Mouse (Mus musculus): Measurements from ENCODE around the gene Iffo2. TPM values are rescaled to one million over a fixed set of nuclear protein-coding genes. Genes with fewer than 3 reads are reported as not detected.

The Iffo2 gene
- polyA plus RNA-seq, 1 experiment from 2014 or later = 2.0 TPM

DNA sequence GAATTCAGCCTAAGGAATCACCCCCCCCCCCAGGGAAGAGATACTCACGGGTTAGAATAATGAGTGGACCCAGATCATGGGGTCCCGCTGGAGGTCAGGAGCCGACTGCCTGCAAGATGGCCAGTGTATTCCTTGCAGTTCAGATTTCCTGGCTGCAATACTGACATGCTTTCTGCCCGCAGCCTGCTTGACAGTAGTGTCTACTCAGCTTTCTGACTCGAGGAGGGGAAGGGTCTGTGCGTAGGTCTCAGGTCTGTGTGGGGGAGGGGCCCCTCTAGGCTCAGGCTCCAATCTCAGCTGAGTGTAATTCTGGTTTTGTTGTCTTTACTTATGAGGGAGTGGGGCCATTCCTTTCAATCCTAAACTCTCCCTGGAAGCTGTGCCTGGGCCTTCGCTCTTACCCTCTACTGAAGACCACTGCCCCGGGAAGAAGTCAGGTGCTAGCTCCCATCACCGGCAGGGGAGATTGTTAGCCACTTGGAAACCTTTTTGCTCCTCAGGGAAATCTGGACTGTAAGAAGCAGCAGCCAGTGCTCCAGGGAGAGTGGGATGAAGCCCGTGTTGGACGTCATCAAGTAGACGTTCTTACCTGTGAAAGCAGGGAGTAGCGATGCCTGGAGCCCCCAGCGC, 46.0 kb downstream of the Iffo2 start:
- no peak for ATAC-seq
- H3K27me3 ChIP-seq (replicated peaks; ENCODE audit: control insufficient read depth, insufficient read depth, low read length) = no peaks in the 10 kb centered on the region
- H3K4me3 ChIP-seq (ENCODE audit: low read length) = peak overlapping the region; percentile 87
- H3K36me3 ChIP-seq (ENCODE audit: control insufficient read depth, insufficient read depth, low read length) = no peaks in the 10 kb centered on the region
- H3K4me1 ChIP-seq (ENCODE audit: control insufficient read depth, insufficient read depth, low read length) = peaks cover 40% of the 10 kb centered on the region
- peak overlapping the region; percentile 88 for H3K9ac ChIP-seq (ENCODE audit: low read depth, low read length)
- peak overlapping the region; percentile 95 for H3K4me2 ChIP-seq (ENCODE audit: low read depth, low read length)
- WGBS = 47% methylated on average over 14 of the region's 14 CpGs
- no peaks in the 10 kb centered on the region for H3K9me3 ChIP-seq (ENCODE audit: control insufficient read depth, low read length)
- H3K27ac ChIP-seq (ENCODE audit: low read length) = no peak overlapping the region

DNA sequence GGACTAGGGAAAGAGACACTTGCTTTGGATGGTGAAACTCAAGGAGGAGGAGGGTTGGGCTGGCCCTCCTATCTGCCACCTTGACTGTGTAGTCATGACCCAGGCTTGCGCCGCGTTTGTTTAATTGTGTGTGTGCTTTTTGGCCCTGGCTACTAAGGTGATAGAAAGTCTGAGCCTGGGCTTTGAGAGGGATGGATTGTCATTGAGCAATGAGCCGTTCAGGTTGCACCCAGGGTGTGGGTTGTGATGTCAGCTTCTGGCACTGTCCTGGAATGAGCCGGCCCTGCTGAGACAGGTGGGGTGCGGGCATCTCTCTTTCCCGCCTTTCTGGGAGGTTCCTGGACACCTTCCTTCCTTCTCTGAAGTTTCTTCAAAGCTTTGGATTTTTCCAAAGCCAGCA, 46.7 kb downstream of the Iffo2 start:
- peak overlapping the region; percentile 88; the same call in 1 of the 2 replicates for H3K9ac ChIP-seq (ENCODE audit: low read depth, low read length)
- peaks cover 47% of the 10 kb centered on the region for H3K4me1 ChIP-seq (ENCODE audit: control insufficient read depth, insufficient read depth, low read length)
- H3K4me2 ChIP-seq (ENCODE audit: low read depth, low read length) = peak overlapping the region; percentile 95
- no peaks in the 10 kb centered on the region for H3K9me3 ChIP-seq (ENCODE audit: control insufficient read depth, low read length)
- no peak for ATAC-seq
- no peak overlapping the region for H3K27ac ChIP-seq (ENCODE audit: low read length)
- H3K4me3 ChIP-seq (ENCODE audit: low read length) = no peak overlapping the region
- H3K27me3 ChIP-seq (replicated peaks; ENCODE audit: control insufficient read depth, insufficient read depth, low read length) = no peaks in the 10 kb centered on the region
- 75% methylated on average over 7 of the region's 7 CpGs for WGBS
- no peaks in the 10 kb centered on the region for H3K36me3 ChIP-seq (ENCODE audit: control insufficient read depth, insufficient read depth, low read length)

DNA sequence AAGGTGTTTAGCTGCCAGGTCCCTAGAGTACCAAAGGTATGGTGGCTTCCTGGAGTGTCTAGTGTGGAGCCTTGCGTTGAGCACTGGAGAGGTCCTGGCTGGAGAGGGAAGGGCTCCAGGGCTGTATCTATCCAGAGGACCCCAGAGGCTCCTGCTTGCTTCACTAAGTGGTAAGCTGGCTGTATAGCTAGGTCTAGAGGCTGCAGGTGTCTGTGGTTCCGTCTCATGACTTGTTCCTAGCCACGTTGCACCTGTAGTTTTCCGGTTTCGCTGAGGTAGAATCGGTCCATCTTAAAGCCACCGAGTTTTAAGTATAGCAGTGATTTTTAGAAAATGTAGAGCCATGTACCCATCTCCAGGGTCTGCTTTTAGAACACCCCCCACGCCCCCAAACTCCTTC, 48.0 kb downstream of the Iffo2 start:
- Histone ChIP-seq H3K27me3 (replicated peaks; ENCODE audit: control insufficient read depth, insufficient read depth, low read length) (no peaks in the 10 kb centered on the region), H3K27ac (ENCODE audit: low read length) (no peak overlapping the region), H3K4me2 (ENCODE audit: low read depth, low read length) (no peak overlapping the region), H3K9me3 (ENCODE audit: control insufficient read depth, low read length) (no peaks in the 10 kb centered on the region), H3K4me1 (ENCODE audit: control insufficient read depth, insufficient read depth, low read length) (peaks cover 54% of the 10 kb centered on the region), H3K4me3 (ENCODE audit: low read length) (no peak overlapping the region), H3K36me3 (ENCODE audit: control insufficient read depth, insufficient read depth, low read length) (no peaks in the 10 kb centered on the region), H3K9ac (ENCODE audit: low read depth, low read length) (peak overlapping the region; percentile 20; the same call in 1 of the 2 replicates)
- WGBS = 85% methylated on average over 8 of the region's 8 CpGs
- no peak for ATAC-seq

DNA sequence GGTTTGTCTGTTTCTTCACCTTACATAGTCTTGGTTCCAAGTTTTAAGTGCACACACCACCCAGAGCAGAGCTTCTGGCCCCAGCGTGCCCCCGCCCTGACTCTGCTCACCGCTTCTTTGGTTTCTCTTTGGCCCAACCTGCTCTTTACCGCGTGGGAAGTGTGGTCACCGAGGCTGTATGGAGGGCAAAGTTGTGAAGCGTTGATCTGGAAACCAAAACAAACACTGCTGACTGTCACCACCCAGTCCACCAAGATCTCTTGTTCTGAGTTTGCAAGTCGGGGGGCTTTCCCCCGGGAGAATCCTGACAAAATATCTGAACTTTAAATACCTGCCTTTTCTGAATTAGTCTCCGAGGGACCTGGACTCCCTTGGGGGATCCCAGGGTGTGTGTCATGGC, 48.7 kb downstream of the Iffo2 start:
- no peaks in the 10 kb centered on the region for H3K27me3 ChIP-seq (replicated peaks; ENCODE audit: control insufficient read depth, insufficient read depth, low read length)
- H3K9ac ChIP-seq (ENCODE audit: low read depth, low read length) = peak overlapping the region; percentile 20; the same call in 1 of the 2 replicates
- no peak overlapping the region for H3K27ac ChIP-seq (ENCODE audit: low read length)
- 50% methylated on average over 10 of the region's 10 CpGs for WGBS
- H3K4me1 ChIP-seq (ENCODE audit: control insufficient read depth, insufficient read depth, low read length) = peaks cover 50% of the 10 kb centered on the region
- no peaks in the 10 kb centered on the region for H3K9me3 ChIP-seq (ENCODE audit: control insufficient read depth, low read length)
- no peaks in the 10 kb centered on the region for H3K36me3 ChIP-seq (ENCODE audit: control insufficient read depth, insufficient read depth, low read length)
- H3K4me3 ChIP-seq (ENCODE audit: low read length) = no peak overlapping the region
- H3K4me2 ChIP-seq (ENCODE audit: low read depth, low read length) = peak overlapping the region; percentile 19; the same call in 1 of the 2 replicates
- no peak for ATAC-seq

DNA sequence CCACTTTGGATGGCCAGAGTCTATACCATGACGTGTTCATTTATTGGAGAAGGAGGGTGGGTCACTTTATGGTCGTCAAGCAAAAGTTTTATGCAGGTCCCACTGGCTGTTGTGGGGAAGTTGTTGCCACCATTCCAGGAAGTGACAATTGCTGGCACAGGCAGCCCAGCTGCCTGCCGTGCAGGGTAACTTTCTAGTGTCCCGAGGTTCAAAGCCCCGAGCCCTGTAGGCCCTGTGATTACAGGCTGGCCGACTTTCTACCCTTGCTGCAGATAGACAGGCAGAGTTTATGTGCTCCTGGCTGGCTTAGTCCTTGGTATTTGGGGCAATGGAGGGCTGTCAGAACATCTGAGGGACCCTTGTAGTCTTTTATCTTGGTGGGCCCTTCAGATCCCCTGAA, 49.1 kb downstream of the Iffo2 start:
- no peaks in the 10 kb centered on the region for H3K9me3 ChIP-seq (ENCODE audit: control insufficient read depth, low read length)
- H3K27me3 ChIP-seq (replicated peaks; ENCODE audit: control insufficient read depth, insufficient read depth, low read length) = no peaks in the 10 kb centered on the region
- ATAC-seq = no peak
- peaks cover 53% of the 10 kb centered on the region for H3K4me1 ChIP-seq (ENCODE audit: control insufficient read depth, insufficient read depth, low read length)
- H3K36me3 ChIP-seq (ENCODE audit: control insufficient read depth, insufficient read depth, low read length) = no peaks in the 10 kb centered on the region
- H3K27ac ChIP-seq (ENCODE audit: low read length) = peak overlapping the region; percentile 93
- H3K4me3 ChIP-seq (ENCODE audit: low read length) = no peak overlapping the region
- H3K9ac ChIP-seq (ENCODE audit: low read depth, low read length) = peak overlapping the region; percentile 20; the same call in 1 of the 2 replicates
- 53% methylated on average over 6 of the region's 6 CpGs for WGBS
- H3K4me2 ChIP-seq (ENCODE audit: low read depth, low read length) = 0 out of 2 replicates have a peak overlapping the region, but pooled peaks have one; percentile 7

DNA sequence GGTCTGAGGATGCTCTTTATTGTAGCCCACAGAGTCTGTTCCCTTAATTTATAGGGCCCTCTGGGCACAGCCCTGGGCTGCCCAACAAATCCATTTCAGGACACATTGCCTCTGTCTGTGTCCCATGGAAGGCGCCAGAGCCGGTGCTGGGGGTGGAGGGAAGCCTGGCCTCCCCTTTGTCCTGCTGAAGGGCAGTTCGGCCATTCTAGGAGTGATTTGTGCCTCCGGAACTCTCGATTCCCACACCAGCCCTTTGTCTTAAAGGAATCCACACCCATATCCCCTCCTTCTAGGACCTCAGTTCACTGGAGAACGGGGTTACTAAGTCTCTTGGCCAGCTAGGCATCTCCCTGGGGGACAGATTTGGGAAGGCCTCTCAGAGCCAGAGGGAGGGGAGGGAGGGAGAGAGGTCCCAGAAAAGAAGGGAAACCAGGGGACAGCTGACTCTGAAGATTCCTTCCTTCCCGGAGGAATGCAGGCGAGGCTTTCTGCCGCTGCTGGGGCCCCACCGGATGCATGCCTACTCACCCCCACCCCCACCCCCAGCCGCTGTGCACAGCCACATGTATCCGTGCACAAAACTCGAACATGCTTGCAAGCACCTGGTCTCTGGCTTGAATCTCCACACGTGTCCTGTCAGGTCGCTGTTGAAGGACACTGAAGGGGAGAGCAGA, 50.5 kb downstream of the Iffo2 start:
- H3K27me3 ChIP-seq (replicated peaks; ENCODE audit: control insufficient read depth, insufficient read depth, low read length) = no peaks in the 10 kb centered on the region
- no peaks in the 10 kb centered on the region for H3K9me3 ChIP-seq (ENCODE audit: control insufficient read depth, low read length)
- H3K4me1 ChIP-seq (ENCODE audit: control insufficient read depth, insufficient read depth, low read length) = peaks cover 64% of the 10 kb centered on the region
- H3K27ac ChIP-seq (ENCODE audit: low read length) = peak overlapping the region; percentile 93
- ATAC-seq = peak; percentile 67
- 9% methylated on average over 15 of the region's 15 CpGs for WGBS
- peak overlapping the region; percentile 28 for H3K4me3 ChIP-seq (ENCODE audit: low read length)
- no peaks in the 10 kb centered on the region for H3K36me3 ChIP-seq (ENCODE audit: control insufficient read depth, insufficient read depth, low read length)
- peak overlapping the region; percentile 55 for H3K4me2 ChIP-seq (ENCODE audit: low read depth, low read length)
- H3K9ac ChIP-seq (ENCODE audit: low read depth, low read length) = peak overlapping the region; percentile 59

DNA sequence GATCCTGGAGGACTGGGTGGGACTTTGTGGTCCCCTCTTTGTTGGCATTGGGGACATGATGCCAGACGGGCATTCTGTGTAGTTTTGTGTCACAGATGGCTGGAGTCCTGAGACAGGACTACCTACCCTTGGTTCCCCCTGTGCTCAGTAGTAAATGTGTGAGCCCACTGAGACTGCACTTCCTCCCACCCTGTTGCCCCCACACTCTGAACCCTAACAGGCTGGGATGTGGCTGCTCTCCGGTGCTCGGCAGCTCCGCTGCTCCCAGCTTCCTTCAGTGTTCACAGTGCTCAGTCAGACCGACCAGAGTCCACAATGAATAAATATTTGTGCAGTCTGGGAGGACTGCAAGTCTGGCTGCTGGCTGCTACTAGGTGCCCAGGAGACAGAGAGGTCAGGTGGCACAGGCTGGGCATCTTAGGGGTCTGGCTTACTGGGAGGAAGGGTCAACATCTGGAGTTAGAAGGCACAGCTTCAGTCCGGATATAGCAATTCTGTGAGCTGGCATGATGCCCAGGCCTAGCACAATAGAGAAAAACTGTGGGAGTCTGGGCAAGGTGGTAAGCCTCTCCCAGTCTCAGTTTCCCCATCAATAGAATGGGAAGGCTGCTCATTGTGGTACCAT, 51.2 kb downstream of the Iffo2 start:
- Histone ChIP-seq H3K27ac (ENCODE audit: low read length) (peak overlapping the region; percentile 93), H3K27me3 (replicated peaks; ENCODE audit: control insufficient read depth, insufficient read depth, low read length) (no peaks in the 10 kb centered on the region), H3K9me3 (ENCODE audit: control insufficient read depth, low read length) (no peaks in the 10 kb centered on the region), H3K9ac (ENCODE audit: low read depth, low read length) (peak overlapping the region; percentile 59), H3K4me2 (ENCODE audit: low read depth, low read length) (peak overlapping the region; percentile 55), H3K4me3 (ENCODE audit: low read length) (peak overlapping the region; percentile 28), H3K36me3 (ENCODE audit: control insufficient read depth, insufficient read depth, low read length) (no peaks in the 10 kb centered on the region), H3K4me1 (ENCODE audit: control insufficient read depth, insufficient read depth, low read length) (peaks cover 69% of the 10 kb centered on the region)
- ATAC-seq = peak; percentile 61
- WGBS = 6% methylated on average over 6 of the region's 6 CpGs

DNA sequence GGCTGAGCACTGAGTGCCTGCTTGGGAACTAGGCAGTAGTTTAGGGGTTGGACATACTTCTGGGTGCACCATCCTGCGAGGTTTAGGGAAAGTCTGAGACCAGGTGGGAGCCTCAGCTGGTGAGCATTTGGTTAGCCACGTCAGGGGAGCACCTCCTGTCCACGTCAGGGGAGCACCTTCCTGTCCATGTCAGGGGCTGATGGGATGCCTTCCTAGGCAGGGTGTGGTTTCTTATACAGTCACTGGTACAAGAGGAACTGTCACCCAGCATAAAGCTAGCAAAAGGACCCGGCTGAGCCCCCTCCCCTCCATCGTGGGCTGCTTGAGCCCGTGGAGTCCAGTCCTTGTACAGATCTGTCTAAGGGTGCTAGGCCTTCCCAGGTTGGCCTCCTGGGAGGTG, 52.0 kb downstream of the Iffo2 start:
- H3K4me1 ChIP-seq (ENCODE audit: control insufficient read depth, insufficient read depth, low read length) = peaks cover 67% of the 10 kb centered on the region
- peak overlapping the region; percentile 93 for H3K27ac ChIP-seq (ENCODE audit: low read length)
- peak overlapping the region; percentile 38; the same call in 1 of the 2 replicates for H3K9ac ChIP-seq (ENCODE audit: low read depth, low read length)
- H3K4me2 ChIP-seq (ENCODE audit: low read depth, low read length) = no peak overlapping the region
- no peaks in the 10 kb centered on the region for H3K36me3 ChIP-seq (ENCODE audit: control insufficient read depth, insufficient read depth, low read length)
- WGBS = 82% methylated on average over 6 of the region's 6 CpGs
- H3K27me3 ChIP-seq (replicated peaks; ENCODE audit: control insufficient read depth, insufficient read depth, low read length) = no peaks in the 10 kb centered on the region
- no peak overlapping the region for H3K4me3 ChIP-seq (ENCODE audit: low read length)
- no peaks in the 10 kb centered on the region for H3K9me3 ChIP-seq (ENCODE audit: control insufficient read depth, low read length)
- ATAC-seq = no peak

DNA sequence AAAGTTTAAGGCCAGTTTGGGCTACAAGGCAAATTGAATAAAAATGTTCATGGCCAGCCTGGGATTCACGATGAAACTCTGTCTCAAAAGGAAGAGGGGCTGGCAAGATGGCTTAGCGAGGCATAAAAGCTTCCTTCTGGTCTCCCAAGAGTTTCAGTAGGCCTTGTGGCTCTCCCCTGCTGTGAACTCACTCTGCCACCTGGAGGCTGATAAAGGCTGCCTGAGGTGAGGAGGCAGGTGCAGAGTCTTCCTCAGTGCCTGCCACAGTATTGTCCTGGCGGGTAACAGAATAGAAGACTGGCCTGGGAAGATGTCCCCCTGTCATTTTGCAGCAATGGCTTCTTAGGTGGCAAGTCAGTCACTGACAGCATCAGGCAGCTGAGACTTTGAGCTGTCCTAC, 52.6 kb downstream of the Iffo2 start:
- 63% methylated on average over 3 of the region's 3 CpGs for WGBS
- no peak overlapping the region for H3K27ac ChIP-seq (ENCODE audit: low read length)
- H3K4me2 ChIP-seq (ENCODE audit: low read depth, low read length) = no peak overlapping the region
- ATAC-seq = no peak
- peaks cover 71% of the 10 kb centered on the region for H3K4me1 ChIP-seq (ENCODE audit: control insufficient read depth, insufficient read depth, low read length)
- H3K9ac ChIP-seq (ENCODE audit: low read depth, low read length) = no peak overlapping the region; the same call in 1 of the 2 replicates
- H3K4me3 ChIP-seq (ENCODE audit: low read length) = no peak overlapping the region
- H3K36me3 ChIP-seq (ENCODE audit: control insufficient read depth, insufficient read depth, low read length) = no peaks in the 10 kb centered on the region
- no peaks in the 10 kb centered on the region for H3K27me3 ChIP-seq (replicated peaks; ENCODE audit: control insufficient read depth, insufficient read depth, low read length)
- H3K9me3 ChIP-seq (ENCODE audit: control insufficient read depth, low read length) = no peaks in the 10 kb centered on the region
